8 mouse cellular contexts compared by ENCODE assay signal in the genomic region with DNA sequence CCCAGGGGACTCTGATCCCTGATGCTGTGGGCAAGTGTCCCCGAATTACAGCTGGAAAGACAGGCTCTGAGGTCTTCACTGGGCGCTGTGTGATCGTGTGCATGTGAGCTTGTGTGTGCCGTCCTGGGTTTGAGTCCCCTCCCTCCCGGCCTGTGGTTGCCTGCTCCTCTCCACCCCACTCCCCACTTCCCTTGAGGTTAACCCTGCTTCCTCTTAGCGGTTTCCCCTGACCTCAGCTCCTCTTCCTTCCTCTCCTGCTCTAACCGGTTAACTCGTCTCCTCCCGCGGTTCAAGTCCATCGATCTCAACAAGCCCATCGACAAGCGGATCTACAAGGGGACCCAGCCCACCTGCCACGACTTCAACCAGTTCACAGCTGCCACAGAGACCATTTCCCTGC. TPM values are rescaled to one million over a fixed set of nuclear protein-coding genes. Genes with fewer than 3 reads are reported as not detected.
DNase-seq lines count a peak whose midpoint lies in the region; ATAC-seq and TF ChIP-seq lines count a peak whose summit lies in the region.

No protein-coding gene starts in this region.

- peak; percentile 77 to 85 for TF ChIP-seq EP300 in MEL (IDR thresholded peaks at IDR 0.05; ENCODE audit: low read depth in 1 of 2, low read length in 2 of 2)

- peak overlapping the region; percentile 11; the same call in 1 of the 2 replicates for H3K9ac ChIP-seq in MEL (ENCODE audit: control insufficient read depth, low read depth, low read length, poor library complexity, severe bottlenecking)
- peak overlapping the region; percentile 100 for H3K9ac ChIP-seq in heart, embryonic 13.5 days
- H3K9ac ChIP-seq in liver, embryonic 12.5 days: 0 out of 2 replicates have a peak overlapping the region, but pooled peaks have one; percentile 86
- H3K9ac ChIP-seq in neural tube, embryonic 13.5 days: peak overlapping the region; percentile 98

- H3K9me3 ChIP-seq in MEL (replicated peaks; ENCODE audit: insufficient read depth, low read length): no peaks in the 10 kb centered on the region
- no peaks in the 10 kb centered on the region for H3K9me3 ChIP-seq in heart, embryonic 13.5 days
- no peaks in the 10 kb centered on the region for H3K9me3 ChIP-seq in liver, embryonic 12.5 days (replicated peaks)
- H3K9me3 ChIP-seq in neural tube, embryonic 13.5 days: no peaks in the 10 kb centered on the region

- no peaks in the 10 kb centered on the region for H3K27me3 ChIP-seq in MEL (ENCODE audit: control insufficient read depth in 1 of 2, insufficient read depth in 2 of 2, low read length in 2 of 2)
- H3K27me3 ChIP-seq in heart, embryonic 13.5 days (replicated peaks): no peaks in the 10 kb centered on the region
- peaks cover 50% of the 10 kb centered on the region for H3K27me3 ChIP-seq in liver, embryonic 12.5 days (replicated peaks)
- no peaks in the 10 kb centered on the region for H3K27me3 ChIP-seq in neural tube, embryonic 13.5 days

- DNase-seq in B cell, adult 2 months: peak; percentile 83 to 88
- DNase-seq in MEL (ENCODE audit: low read depth, low spot score): peak; percentile 91
- no peak for DNase-seq in urinary bladder, adult 2 months (ENCODE audit: low spot score)
- no peak for DNase-seq in ovary, postnatal 14 days (ENCODE audit: low spot score)

- peaks cover 9% of the 10 kb centered on the region for H3K79me2 ChIP-seq in MEL (ENCODE audit: control insufficient read depth, insufficient read depth, low read length, poor library complexity)

- TF ChIP-seq RAD21 in MEL (IDR thresholded peaks at IDR 0.05; ENCODE audit: low read depth, low read length): no peak

- peaks cover 0 to 11% of the 10 kb centered on the region in 2 experiments; a peak in 2 of 4 replicates for H3K36me3 ChIP-seq in MEL (ENCODE audit: control insufficient read depth in 1 of 2, insufficient read depth in 2 of 2, low read length in 2 of 2)
- peaks cover 50% of the 10 kb centered on the region for H3K36me3 ChIP-seq in heart, embryonic 13.5 days
- peaks cover 49% of the 10 kb centered on the region for H3K36me3 ChIP-seq in liver, embryonic 12.5 days
- H3K36me3 ChIP-seq in neural tube, embryonic 13.5 days: peaks cover 50% of the 10 kb centered on the region

- ATAC-seq in heart, embryonic 13.5 days (ENCODE audit: extremely low read depth, insufficient number of reproducible peaks, low FRiP score, low TSS enrichment): no peak
- ATAC-seq in liver, embryonic 12.5 days: no peak
- no peak for ATAC-seq in neural tube, embryonic 13.5 days (ENCODE audit: low read depth)
- no peak for ATAC-seq in megakaryocyte-erythroid progenitor cell, adult 5-6 weeks (replicated peaks; ENCODE audit: low FRiP score, low TSS enrichment, poor library complexity, severe bottlenecking)

- peak overlapping the region; percentile 28 to 70 for H3K4me3 ChIP-seq in MEL (ENCODE audit: control insufficient read depth in 1 of 2, insufficient read depth in 1 of 2, low read depth in 2 of 2, low read length in 2 of 2)
- H3K4me3 ChIP-seq in heart, embryonic 13.5 days: peak overlapping the region; percentile 99
- peak overlapping the region; percentile 81; the same call in 1 of the 2 replicates for H3K4me3 ChIP-seq in liver, embryonic 12.5 days
- peak overlapping the region; percentile 95 for H3K4me3 ChIP-seq in neural tube, embryonic 13.5 days

- H3K27ac ChIP-seq in MEL (ENCODE audit: control insufficient read depth, low read depth, low read length): peak overlapping the region; percentile 17; the same call in 1 of the 2 replicates
- H3K27ac ChIP-seq in heart, embryonic 13.5 days (replicated peaks): 0 out of 2 replicates have a peak overlapping the region, but pooled peaks have one; percentile 10
- H3K27ac ChIP-seq in liver, embryonic 12.5 days: no peak overlapping the region
- no peak overlapping the region for H3K27ac ChIP-seq in neural tube, embryonic 13.5 days (replicated peaks)

- 63% methylated on average over 14 of the region's 14 CpGs for WGBS in heart, embryonic 13.5 days
- 14% methylated on average over 14 of the region's 14 CpGs for WGBS in liver, embryonic 12.5 days (ENCODE audit: insufficient replicate concordance)
- 79% methylated on average over 14 of the region's 14 CpGs for WGBS in neural tube, embryonic 13.5 days

- TF ChIP-seq POLR2A in MEL (IDR thresholded peaks at IDR 0.05; ENCODE audit: control insufficient read depth in 1 of 2, insufficient read depth in 1 of 2, low read depth in 1 of 2, low read length in 2 of 2, poor library complexity in 1 of 2): peak in 1 of 2 experiments; percentile 36; a peak in 1 of 4 replicates

- no peak for TF ChIP-seq CTCF in MEL (IDR thresholded peaks at IDR 0.05 in 2 of 3, conservative IDR thresholded peaks at IDR 0.05 in 1 of 3; ENCODE audit: control insufficient read depth in 1 of 3, insufficient read depth in 1 of 3, low read depth in 2 of 3, low read length in 3 of 3, poor library complexity in 1 of 3, severe bottlenecking in 1 of 3)

- peak overlapping the region; percentile 95 for H3K4me2 ChIP-seq in heart, embryonic 13.5 days
- H3K4me2 ChIP-seq in liver, embryonic 12.5 days: peak overlapping the region; percentile 95
- peak overlapping the region; percentile 79 for H3K4me2 ChIP-seq in neural tube, embryonic 13.5 days

- H3K4me1 ChIP-seq in MEL (ENCODE audit: control insufficient read depth in 1 of 2, insufficient read depth in 2 of 2, low read length in 2 of 2): peaks cover 4 to 20% of the 10 kb centered on the region in 2 experiments
- H3K4me1 ChIP-seq in heart, embryonic 13.5 days: peaks cover 43% of the 10 kb centered on the region
- peaks cover 54% of the 10 kb centered on the region for H3K4me1 ChIP-seq in liver, embryonic 12.5 days
- peaks cover 32% of the 10 kb centered on the region for H3K4me1 ChIP-seq in neural tube, embryonic 13.5 days (replicated peaks)

RNA-seq across cellular contexts. Expression of a gene that starts 1.7 kb away (rescaled TPM):
- 18.3 and 19.4 TPM in 2 replicates for total RNA-seq in MEL (2012; rRNA removed)
- polyA plus RNA-seq in MEL (2012; ENCODE audit: insufficient read depth in 1 of 2, insufficient read length in 2 of 2, low read depth in 1 of 2, low replicate concordance in 2 of 2, missing spikeins in 1 of 2): 10 to 100 TPM; 51.5 to 70.3 TPM
- 11.3 and 13.9 TPM in 2 replicates for polyA plus RNA-seq in heart, embryonic 13.5 days (2015; fragmentation: Nextera tagmentation; extraction: Ambion mirVana)
- 7.4 and 7.9 TPM in 2 replicates for polyA plus RNA-seq in liver, embryonic 12.5 days (2016; fragmentation: Nextera tagmentation; extraction: Ambion mirVana)
- 25.1 and 26.0 TPM in 2 replicates for polyA plus RNA-seq in neural tube, embryonic 13.5 days (2015; fragmentation: Nextera tagmentation; extraction: Ambion mirVana)
- polyA plus RNA-seq in urinary bladder, adult 2 months (2012; rRNA removed): 44.9 and 46.4 TPM in 2 replicates
- 28.5 and 29.2 TPM in 2 replicates for total RNA-seq in megakaryocyte-erythroid progenitor cell, adult 5-6 weeks (2014; fragmentation: Nextera tagmentation)
- total RNA-seq in megakaryocyte-erythroid progenitor cell, adult 5-6 weeks (2017): 7.7 and 10.6 TPM in 2 replicates

RNA-seq across cellular contexts. Expression of a gene that starts 5.9 kb away (rescaled TPM):
- total RNA-seq in MEL (2012; rRNA removed): 4.1 and 5.4 TPM in 2 replicates
- polyA plus RNA-seq in MEL (2012; ENCODE audit: insufficient read depth in 1 of 2, insufficient read length in 2 of 2, low read depth in 1 of 2, low replicate concordance in 2 of 2, missing spikeins in 1 of 2): 10 to 100 TPM in 1 of 2 experiments, not detected in 1; 29.3 TPM
- 19.3 and 20.0 TPM in 2 replicates for polyA plus RNA-seq in heart, embryonic 13.5 days (2015; fragmentation: Nextera tagmentation; extraction: Ambion mirVana)
- polyA plus RNA-seq in liver, embryonic 12.5 days (2016; fragmentation: Nextera tagmentation; extraction: Ambion mirVana): 8.5 and 9.8 TPM in 2 replicates
- polyA plus RNA-seq in neural tube, embryonic 13.5 days (2015; fragmentation: Nextera tagmentation; extraction: Ambion mirVana): 10.5 and 10.7 TPM in 2 replicates
- polyA plus RNA-seq in urinary bladder, adult 2 months (2012; rRNA removed): 525 and 848 TPM in 2 replicates
- total RNA-seq in megakaryocyte-erythroid progenitor cell, adult 5-6 weeks (2014; fragmentation: Nextera tagmentation): 15.1 and 19.8 TPM in 2 replicates
- total RNA-seq in megakaryocyte-erythroid progenitor cell, adult 5-6 weeks (2017): 3.9 and 7.5 TPM in 2 replicates

RNA-seq across cellular contexts. Expression of a gene that starts 16.6 kb away (rescaled TPM):
- total RNA-seq in MEL (2012; rRNA removed): 2.7 and 3.0 TPM in 2 replicates
- polyA plus RNA-seq in MEL (2012; ENCODE audit: insufficient read depth in 1 of 2, insufficient read length in 2 of 2, low read depth in 1 of 2, low replicate concordance in 2 of 2, missing spikeins in 1 of 2): 1 to 10 TPM in 1 of 2 experiments, not detected in 1; 7.7 TPM
- polyA plus RNA-seq in heart, embryonic 13.5 days (2015; fragmentation: Nextera tagmentation; extraction: Ambion mirVana): 5.9 and 6.0 TPM in 2 replicates
- 1.8 TPM in 2 replicates for polyA plus RNA-seq in liver, embryonic 12.5 days (2016; fragmentation: Nextera tagmentation; extraction: Ambion mirVana)
- polyA plus RNA-seq in neural tube, embryonic 13.5 days (2015; fragmentation: Nextera tagmentation; extraction: Ambion mirVana): 2.5 and 3.2 TPM in 2 replicates
- polyA plus RNA-seq in urinary bladder, adult 2 months (2012; rRNA removed): 59.1 and 60.2 TPM in 2 replicates
- total RNA-seq in megakaryocyte-erythroid progenitor cell, adult 5-6 weeks (2014; fragmentation: Nextera tagmentation): 8.9 and 10.1 TPM in 2 replicates
- 2.1 and 2.2 TPM in 2 replicates for total RNA-seq in megakaryocyte-erythroid progenitor cell, adult 5-6 weeks (2017)

RNA-seq across cellular contexts. Expression of a gene that starts 23.3 kb away (rescaled TPM):
- total RNA-seq in MEL (2012; rRNA removed): 0.16 and 0.23 TPM in 2 replicates
- under 1 TPM in 1 of 2 experiments, not detected in 1; 0.04 TPM for polyA plus RNA-seq in MEL (2012; ENCODE audit: insufficient read depth in 1 of 2, insufficient read length in 2 of 2, low read depth in 1 of 2, low replicate concordance in 2 of 2, missing spikeins in 1 of 2)
- not detected in 2 replicates for polyA plus RNA-seq in heart, embryonic 13.5 days (2015; fragmentation: Nextera tagmentation; extraction: Ambion mirVana)
- not detected in 2 replicates for polyA plus RNA-seq in liver, embryonic 12.5 days (2016; fragmentation: Nextera tagmentation; extraction: Ambion mirVana)
- not detected in 2 replicates for polyA plus RNA-seq in neural tube, embryonic 13.5 days (2015; fragmentation: Nextera tagmentation; extraction: Ambion mirVana)
- 0.03 TPM in 1 of 2 replicates, not detected in the other for polyA plus RNA-seq in urinary bladder, adult 2 months (2012; rRNA removed)
- not detected in 2 replicates for total RNA-seq in megakaryocyte-erythroid progenitor cell, adult 5-6 weeks (2014; fragmentation: Nextera tagmentation)
- total RNA-seq in megakaryocyte-erythroid progenitor cell, adult 5-6 weeks (2017): not detected in 2 replicates

RNA-seq across cellular contexts. Expression of a gene that starts 40.4 kb away (rescaled TPM):
- total RNA-seq in MEL (2012; rRNA removed): not detected in 2 replicates
- not detected for polyA plus RNA-seq in MEL (2012; ENCODE audit: insufficient read depth in 1 of 2, insufficient read length in 2 of 2, low read depth in 1 of 2, low replicate concordance in 2 of 2, missing spikeins in 1 of 2)
- polyA plus RNA-seq in heart, embryonic 13.5 days (2015; fragmentation: Nextera tagmentation; extraction: Ambion mirVana): 1.2 and 2.1 TPM in 2 replicates
- polyA plus RNA-seq in liver, embryonic 12.5 days (2016; fragmentation: Nextera tagmentation; extraction: Ambion mirVana): 0.55 and 0.66 TPM in 2 replicates
- polyA plus RNA-seq in neural tube, embryonic 13.5 days (2015; fragmentation: Nextera tagmentation; extraction: Ambion mirVana): 2.1 and 2.3 TPM in 2 replicates
- 0.13 and 0.40 TPM in 2 replicates for polyA plus RNA-seq in urinary bladder, adult 2 months (2012; rRNA removed)
- 0.22 and 0.35 TPM in 2 replicates for total RNA-seq in megakaryocyte-erythroid progenitor cell, adult 5-6 weeks (2014; fragmentation: Nextera tagmentation)
- 0.65 TPM in 1 of 2 replicates, not detected in the other for total RNA-seq in megakaryocyte-erythroid progenitor cell, adult 5-6 weeks (2017)

Comparison
In these comparisons a context has a peak if more than half of its experiments do, and no peak if none do; other contexts are left out.
1. DNase-seq: peak in B cell, adult 2 months (2 of 2) and MEL (single experiment); none in urinary bladder, adult 2 months (single experiment) and ovary, postnatal 14 days (single experiment).
2. H3K27ac ChIP-seq: peak in MEL (single experiment) and heart, embryonic 13.5 days (single experiment); none in liver, embryonic 12.5 days (single experiment) and neural tube, embryonic 13.5 days (single experiment).
3. H3K4me3 ChIP-seq: peak in every context shown above with its lines; median percentile 99 in heart, embryonic 13.5 days; 95 in neural tube, embryonic 13.5 days; 81 in liver, embryonic 12.5 days; 49 in MEL.
4. H3K9ac ChIP-seq: peak in every context shown above with its lines; median percentile 100 in heart, embryonic 13.5 days; 98 in neural tube, embryonic 13.5 days; 86 in liver, embryonic 12.5 days; 11 in MEL.
5. Peak in every context shown above with its lines, with median percentiles within 50 percentile points of each other: H3K4me2 ChIP-seq.